Mouse (Mus musculus): Measurements from ENCODE around the gene Ntn4.
A peak's percentile ranks its signal among the peaks of the same experiment; 100 is the strongest.

Gene Ntn4

DNA sequence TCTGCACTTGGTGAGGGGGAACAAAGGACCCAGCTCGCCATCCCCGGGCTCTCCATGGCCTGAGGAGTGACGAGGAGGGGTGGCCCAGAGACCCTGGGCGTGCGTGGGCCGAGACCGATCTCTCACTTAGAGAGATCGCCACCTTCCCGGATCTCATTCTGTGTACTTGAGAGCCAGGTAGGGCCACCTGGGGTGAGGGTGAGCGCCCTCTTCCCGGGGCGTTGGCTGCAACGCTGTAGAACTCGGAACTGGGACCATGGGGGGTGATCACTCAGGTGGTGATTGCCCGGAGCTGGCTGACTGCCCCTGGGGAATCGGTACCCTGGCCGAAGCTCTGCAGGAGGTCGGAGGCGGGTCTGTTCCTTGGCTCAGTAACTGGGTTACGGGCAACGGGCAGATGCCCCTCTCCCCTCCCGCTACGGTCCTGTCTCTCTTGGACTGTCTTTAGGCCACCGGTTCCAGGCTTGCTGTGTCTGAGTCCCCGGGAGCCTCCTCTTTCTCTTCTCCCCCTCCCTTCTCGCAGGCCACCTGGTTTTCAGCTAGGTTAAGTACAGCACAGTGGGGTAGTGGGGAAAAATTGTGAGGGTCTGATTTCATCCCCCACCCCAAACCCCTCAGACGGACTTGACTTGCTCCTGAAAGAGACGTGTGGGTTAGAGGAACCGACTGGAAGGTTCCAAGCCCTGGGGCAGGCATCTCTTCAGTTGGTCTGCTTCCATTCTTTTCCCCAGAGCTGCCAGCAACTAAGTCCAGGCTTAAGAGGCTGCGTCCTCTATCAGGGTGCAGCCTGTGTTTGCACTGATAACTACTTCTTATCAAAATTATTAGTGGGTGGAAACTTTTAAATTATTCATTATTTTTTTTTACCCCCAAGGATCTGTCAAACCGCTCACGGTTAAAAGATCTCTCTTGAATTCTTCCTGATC lies 1.6 kb downstream of the Ntn4 start:
- DNase-seq (ENCODE audit: low spot score in 2 of 2): peak; percentile 32 to 42

DNA sequence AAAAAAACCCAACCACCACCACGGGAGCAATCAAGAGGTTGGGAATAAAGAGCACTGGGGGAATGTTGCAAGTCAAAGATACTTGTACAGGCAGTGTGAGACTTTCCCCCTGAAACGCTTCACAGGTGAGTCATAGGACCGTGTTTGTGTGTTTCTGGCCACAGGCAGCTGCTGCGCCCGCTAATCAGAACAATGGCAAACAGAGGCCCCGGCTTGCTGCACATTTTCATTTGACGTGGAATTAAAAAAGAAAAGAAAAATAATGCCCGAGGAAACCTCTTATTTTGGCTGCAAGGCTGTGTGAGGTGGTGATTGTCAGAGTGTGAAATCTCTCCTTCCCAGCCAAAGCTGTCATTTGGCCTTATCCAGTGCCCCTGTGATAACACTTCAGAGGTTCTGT lies 2.4 kb downstream of the Ntn4 start:
- no peak for DNase-seq (ENCODE audit: low spot score in 2 of 2)

- DNase-seq (ENCODE audit: low spot score in 2 of 2): peak; percentile 37 to 44
Measured at GRCm38 (mm10) chr10:93644451-93644941, 4.0 kb downstream of the Ntn4 start.

GRCm38 (mm10) chr10:93647655-93648561 lies 7.4 kb downstream of the Ntn4 start:
- DNase-seq (ENCODE audit: low spot score in 2 of 2): no peak

DNA sequence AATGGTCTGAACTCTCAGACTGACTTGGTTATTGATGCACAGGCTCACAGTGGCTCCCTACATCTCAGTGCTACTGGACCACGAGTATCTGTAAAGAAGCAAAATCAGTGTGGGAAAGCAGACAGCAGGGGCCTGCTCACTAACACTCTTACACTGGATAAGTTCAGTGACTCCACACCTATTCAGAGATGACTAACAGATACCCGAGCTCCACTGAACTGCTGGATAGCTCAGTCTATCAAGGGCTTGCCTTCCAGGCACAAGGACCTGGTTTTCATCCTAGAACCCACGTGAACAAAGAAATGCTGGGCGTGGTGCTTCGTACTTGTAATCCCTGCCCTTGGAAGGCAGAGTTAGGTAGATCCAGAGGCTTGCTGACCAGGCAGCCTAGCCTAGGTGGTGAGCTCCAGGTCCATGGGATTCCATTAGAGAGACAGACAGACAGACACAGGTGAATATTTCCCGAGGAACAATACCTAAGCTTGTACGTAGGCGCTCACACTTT lies 8.2 kb downstream of the Ntn4 start:
- DNase-seq (ENCODE audit: low spot score in 2 of 2): no peak

GRCm38 (mm10) chr10:93649127-93649526 lies 8.6 kb downstream of the Ntn4 start:
- DNase-seq (ENCODE audit: low spot score in 2 of 2): no peak

DNA sequence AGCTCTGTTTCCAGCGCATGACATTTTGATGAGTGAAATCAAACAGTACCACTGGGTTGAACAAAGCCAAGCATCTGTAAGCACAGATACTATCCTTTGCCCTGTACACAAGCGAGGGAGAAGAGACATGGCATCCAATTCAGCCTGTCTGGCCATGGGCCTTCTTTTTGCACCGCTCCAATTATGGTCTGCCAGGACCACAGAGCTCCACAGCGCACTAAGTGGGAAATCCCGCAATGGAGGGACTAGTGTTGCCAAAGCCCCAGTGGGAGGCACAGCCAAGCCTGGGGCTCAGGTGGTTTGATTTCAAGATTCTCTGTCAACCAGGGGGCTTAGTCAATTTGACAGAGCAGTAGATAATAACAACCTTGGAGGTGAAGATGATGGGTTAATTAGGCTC lies 9.1 kb downstream of the Ntn4 start:
- no peak for DNase-seq (ENCODE audit: low spot score in 2 of 2)

DNA sequence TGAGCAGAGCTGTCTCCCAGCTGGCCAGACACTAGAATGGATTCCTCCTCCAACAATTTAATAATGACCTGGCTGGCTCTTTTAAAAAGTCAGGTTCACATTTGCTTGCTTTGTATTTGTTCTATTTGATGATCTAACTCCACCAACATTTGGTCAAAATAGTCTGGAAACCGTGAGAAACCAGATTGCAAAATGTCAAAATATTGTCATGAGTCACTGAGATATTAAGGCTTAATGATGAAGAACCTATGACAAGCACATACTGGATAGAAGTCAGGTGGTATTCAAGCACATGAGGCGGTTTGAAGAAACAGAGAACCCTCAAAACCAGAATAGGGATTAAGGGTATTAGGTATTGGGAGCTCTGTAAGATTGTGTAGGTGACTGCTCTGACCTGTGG lies 12.8 kb downstream of the Ntn4 start:
- no peak for DNase-seq (ENCODE audit: low spot score in 2 of 2)

DNA sequence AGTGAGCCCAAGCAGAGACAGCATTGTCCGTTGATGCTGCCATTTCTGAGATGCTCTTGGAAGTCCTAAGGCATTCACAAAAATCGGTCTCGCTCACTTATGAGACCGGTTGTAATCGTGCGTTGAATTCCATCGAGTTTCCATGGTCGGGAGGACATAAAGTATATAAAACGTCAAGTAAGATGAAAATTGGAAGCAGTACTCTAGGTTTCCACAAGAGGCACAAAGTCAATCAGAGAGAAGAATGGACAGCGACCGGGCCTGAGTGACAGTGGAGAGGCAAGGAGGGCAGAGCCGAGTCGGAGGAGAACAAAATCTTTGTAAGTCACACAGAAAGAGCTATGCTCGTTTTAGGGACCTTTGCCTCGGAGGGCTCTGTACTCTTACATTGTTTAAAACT lies 14.9 kb downstream of the Ntn4 start:
- no peak for DNase-seq (ENCODE audit: low spot score in 2 of 2)

GRCm38 (mm10) chr10:93659792-93660191 lies 19.3 kb downstream of the Ntn4 start:
- DNase-seq (ENCODE audit: low spot score in 2 of 2): no peak

DNA sequence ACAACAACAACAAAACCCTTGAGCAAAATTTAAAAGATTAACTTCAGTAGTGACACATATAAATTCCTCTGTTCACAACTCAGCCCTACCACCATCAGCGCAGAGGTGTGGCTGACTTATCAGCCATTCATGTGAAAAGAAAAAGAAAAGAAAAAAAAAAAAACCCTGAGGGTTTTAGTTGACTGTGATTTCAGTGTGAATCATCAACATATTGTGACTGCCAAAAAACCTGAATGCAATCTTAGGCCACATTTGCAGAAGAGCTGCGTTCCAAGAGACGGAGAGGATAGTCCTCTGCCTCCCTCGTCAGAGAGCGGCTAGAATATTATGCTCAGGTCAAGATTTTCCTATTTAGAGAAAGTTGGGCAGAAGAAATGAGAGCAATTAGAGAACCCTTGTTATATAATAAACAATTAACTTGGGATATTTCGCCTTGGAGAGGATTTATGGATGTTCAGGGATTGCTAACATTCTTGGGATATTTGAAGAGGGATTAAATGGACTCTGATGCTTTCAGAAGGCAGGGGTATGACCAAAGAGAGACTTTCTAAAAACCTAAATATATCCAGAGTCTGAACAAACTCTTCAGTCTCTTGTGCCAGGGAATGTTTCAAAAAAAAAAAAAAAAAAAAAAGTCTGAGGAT lies 21.0 kb downstream of the Ntn4 start:
- DNase-seq (ENCODE audit: low spot score in 2 of 2): no peak

DNA sequence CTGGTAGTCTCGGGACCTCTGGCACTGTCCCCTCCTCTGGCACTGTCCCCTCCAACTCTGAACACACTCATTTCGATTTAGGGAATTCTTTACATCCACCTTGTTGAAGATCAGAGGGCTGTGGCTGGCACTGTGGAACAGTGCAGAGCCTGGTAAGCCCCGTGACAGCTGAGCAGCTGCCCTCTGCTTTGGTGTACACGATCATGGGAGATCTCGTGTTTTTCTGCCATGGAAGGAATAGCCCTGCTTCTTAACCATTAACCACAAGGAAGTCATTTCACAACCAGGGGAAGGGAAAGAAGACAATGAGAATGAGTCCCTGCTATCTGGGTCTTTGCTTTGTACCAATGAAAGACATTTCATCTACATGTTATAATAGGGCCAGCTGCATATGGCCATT lies 21.5 kb downstream of the Ntn4 start:
- DNase-seq (ENCODE audit: low spot score in 2 of 2): no peak

GRCm38 (mm10) chr10:93666222-93666621 lies 25.7 kb downstream of the Ntn4 start:
- no peak for DNase-seq (ENCODE audit: low spot score in 2 of 2)

GRCm38 (mm10) chr10:93666996-93667395 lies 26.5 kb downstream of the Ntn4 start:
- DNase-seq (ENCODE audit: low spot score in 2 of 2): no peak

GRCm38 (mm10) chr10:93672646-93673479 lies 32.4 kb downstream of the Ntn4 start:
- DNase-seq (ENCODE audit: low spot score in 2 of 2): peak; percentile 40 to 53

GRCm38 (mm10) chr10:93679191-93680007 lies 38.9 kb downstream of the Ntn4 start:
- no peak for DNase-seq (ENCODE audit: low spot score in 2 of 2)

DNA sequence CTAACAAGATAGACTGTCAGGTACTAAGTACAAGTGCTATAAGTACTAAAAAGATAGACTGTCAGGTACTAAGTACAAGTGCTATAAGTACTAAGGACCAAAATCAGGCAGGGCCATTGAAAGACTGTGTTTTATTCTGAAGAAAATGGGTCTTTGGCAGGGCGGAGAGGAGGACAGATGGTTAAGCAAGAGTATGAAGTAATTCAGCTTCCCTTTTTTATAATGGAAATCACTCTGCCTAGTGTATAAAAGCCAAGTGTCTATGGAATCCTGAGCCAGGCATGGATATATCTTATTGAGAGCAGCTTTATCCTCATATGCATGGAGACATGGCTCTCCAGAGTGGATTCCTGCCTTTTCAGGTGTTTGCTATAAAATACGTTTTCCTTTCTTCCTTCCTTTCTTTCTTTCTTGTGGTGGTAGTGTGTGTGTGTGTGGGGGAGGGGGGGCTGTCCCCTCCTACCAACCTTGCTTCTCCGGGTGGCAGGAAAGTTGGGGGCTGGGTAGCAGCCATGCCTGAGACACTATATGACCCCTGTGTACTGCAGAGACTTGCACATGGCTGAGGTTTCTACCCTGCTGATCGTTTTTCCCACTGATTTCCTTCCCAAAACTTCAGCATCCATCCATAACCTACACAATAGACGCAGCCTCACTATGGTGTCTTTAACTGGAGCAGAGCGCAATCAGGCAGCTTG lies 40.3 kb downstream of the Ntn4 start:
- no peak for DNase-seq (ENCODE audit: low spot score in 2 of 2)

- no peak for DNase-seq (ENCODE audit: low spot score in 2 of 2)
Measured at GRCm38 (mm10) chr10:93682185-93682747, 41.8 kb downstream of the Ntn4 start.

DNA sequence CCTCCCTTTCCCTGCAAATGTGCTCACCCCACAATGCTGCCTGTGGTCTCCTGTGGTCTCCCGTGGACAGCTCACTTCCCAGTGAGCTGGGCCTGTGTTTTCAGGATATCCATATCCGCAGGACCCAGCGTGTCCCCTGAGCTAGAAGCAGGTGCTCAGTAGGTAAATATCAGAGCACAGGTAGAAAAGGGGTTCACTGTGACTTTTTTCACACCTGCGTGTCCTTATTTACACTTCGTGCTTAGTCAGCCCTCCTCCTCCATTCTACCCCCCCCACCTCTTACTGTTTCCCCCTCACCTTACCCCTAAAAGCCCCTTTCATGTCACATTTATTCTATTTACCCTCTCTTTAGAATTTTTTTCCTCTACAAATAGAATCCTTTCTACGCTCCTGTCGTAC lies 42.7 kb downstream of the Ntn4 start:
- DNase-seq (ENCODE audit: low spot score in 2 of 2): no peak

All from right cerebral cortex, postnatal 10 days (tissue).